Mouse (Mus musculus) MEL (cell line): ENCODE results near the gene Shoc2.

Experiments
- CTCF ChIP-seq, 3 experiments: IDR thresholded peaks in 2 of 3; conservative IDR thresholded peaks in 1 of 3; 2 replicates each; pipeline ENCODE4 v1.5.1; 2011 to 2012; ENCODE audit warnings: low read length in 3 of 3, low read depth in 2 of 3, mild to moderate bottlenecking in 2 of 3, improper control_type of control experiment in 1 of 3, inconsistent platforms in 1 of 3, mixed read lengths in 1 of 3, moderate library complexity in 1 of 3; ENCODE audit not compliant: control insufficient read depth in 1 of 3, insufficient read depth in 1 of 3, poor library complexity in 1 of 3, severe bottlenecking in 1 of 3
- GATA1 ChIP-seq: IDR thresholded peaks from 2 replicates; pipeline ENCODE4 v1.6.1; 2011; ENCODE audit warnings: low read depth, low read length, improper control_type of control experiment
- POLR2AphosphoS2 ChIP-seq: IDR thresholded peaks from 2 replicates; pipeline ENCODE4 v1.6.1; 2011; ENCODE audit warnings: low read length, improper control_type of control experiment
- RCOR1 ChIP-seq: IDR thresholded peaks from 2 replicates; pipeline ENCODE4 v1.6.1; 2012; ENCODE audit warnings: low read depth, mild to moderate bottlenecking, inconsistent platforms, low read length, improper control_type of control experiment

DNA sequence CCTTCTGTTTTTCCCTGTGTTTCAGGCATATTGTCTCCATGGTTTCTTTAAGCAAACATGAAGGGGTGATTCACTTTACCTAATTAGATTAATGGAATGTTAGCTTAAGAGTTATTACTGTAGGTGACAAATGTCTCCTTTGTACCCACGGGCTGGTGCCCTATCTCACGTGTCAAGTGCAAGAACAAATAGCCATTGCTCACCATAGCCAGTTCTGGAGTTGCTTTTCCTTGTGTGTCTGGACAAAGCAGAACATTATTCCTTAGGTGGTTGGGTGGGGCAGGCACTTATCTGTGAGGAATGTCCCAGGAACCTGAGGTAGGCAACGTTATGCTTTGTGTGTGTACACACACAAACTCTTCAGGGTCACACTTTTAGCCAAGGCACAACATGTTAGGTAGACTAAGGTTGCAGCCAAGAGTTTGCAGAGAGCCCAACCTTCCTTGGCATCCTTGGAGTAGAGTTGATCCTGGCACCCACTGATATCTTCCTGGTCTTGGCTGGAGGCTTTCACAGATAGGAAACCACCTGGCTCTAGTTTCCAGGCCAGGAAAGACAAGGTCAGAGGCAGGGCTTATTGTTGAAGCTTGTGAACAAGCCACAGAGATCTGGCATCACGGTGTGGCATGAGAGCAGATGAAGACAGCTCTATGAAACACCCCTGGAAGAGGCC is 96.4 kb downstream of the Shoc2 start:
- no peak for TF ChIP-seq CTCF (IDR thresholded peaks at IDR 0.05 in 2 of 3, conservative IDR thresholded peaks at IDR 0.05 in 1 of 3; ENCODE audit: control insufficient read depth in 1 of 3, insufficient read depth in 1 of 3, low read depth in 2 of 3, low read length in 3 of 3, poor library complexity in 1 of 3, severe bottlenecking in 1 of 3)
- no peak for TF ChIP-seq GATA1
- no peak for TF ChIP-seq RCOR1
- TF ChIP-seq POLR2AphosphoS2: no peak
